Mouse (Mus musculus) urinary bladder, postnatal 25 days (tissue): ENCODE measurements around the gene Wars.

Experiments used
- DNase-seq: peaks from one replicate; pipeline ENCODE4 v3.0.0; 2022; ENCODE audit warnings: low spot score

Wars gene

DNA sequence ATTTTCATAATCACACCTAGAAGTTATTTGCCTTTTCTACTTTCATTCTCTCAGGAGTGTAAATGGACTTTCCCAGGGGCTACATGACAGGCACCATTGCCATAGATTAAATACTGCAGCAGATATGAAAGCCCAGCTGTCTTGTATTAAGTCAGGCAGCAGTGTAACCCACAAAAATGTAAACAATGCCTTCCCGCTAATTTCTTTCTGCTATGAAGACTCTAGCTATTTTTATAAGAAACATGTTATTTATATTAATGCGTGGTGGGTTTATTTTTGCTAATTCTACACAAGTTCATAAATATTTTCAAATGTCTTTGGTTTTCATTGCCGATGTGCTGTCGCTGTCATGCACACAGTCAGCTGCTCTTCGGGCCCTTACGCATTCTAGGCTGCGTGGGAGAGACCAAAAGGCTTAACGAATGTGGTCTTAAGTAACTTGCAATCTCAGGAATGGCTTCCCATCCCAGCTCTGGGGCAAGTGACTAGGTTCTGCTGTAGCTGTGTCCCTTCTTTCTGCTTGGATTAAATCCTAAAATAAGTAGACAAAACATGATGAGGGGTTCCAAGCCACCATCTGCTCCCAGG, 16.0 kb upstream of the Wars start:
- DNase-seq, result no peak

DNA sequence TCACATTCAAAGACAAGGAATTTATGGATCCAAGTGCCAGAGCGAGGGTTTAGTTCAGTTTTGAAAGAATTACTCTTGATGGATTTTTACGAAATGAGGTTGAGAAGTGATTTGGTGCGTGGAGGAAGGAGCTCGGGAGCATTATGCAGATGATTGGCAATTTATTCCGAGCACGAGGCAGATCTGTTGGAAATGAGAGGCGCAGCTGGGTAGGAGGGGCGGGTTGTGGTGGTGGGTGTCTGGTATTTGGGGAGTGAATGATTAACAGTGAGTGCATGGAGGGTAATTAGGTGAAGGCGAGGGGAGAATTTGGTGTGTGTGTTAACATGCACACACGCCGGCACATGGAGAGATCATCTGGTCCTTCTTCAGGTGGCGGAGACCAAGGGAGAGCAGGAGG, 12.4 kb upstream of the Wars start:
- DNase-seq, result no peak

DNA sequence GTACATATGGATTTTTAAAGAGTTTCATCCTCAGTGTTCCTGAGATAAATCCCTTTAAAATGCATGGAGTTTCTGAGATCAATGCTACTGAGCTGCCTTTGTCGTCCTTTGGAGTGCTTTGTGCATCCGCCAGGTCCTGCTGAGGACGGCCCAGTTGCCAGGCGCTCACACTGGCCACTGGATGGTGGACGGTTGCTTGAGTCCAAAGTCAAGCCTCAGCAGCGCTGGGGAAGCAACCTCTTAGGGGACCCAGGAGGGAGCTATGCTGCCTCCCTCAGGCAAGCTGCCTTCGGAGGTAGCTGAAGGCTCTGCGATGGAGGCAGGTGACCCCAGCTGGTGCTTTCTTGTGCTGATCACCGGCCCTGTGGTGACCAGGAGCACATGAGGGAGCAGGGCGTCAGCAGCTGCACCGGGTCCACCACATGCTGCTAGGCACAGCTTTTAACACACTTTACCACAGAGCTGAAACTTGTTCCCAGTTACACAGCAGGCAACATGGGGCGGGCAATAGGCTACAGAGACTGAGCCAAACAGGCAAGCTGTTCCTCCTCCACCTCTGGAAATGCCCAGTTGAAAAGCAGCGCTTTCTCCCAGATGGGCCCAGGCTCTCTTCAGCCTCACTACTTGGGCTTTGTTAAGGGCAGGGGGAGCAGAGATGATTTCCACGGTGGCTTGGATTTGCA, 11.8 kb upstream of the Wars start:
- no peak for DNase-seq

- DNase-seq, result no peak
These were observed 10.3 kb upstream of the Wars start for GRCm38 (mm10) chr12:108904276-108904653.

- DNase-seq, result peak; percentile 22
These were observed 9.8 kb upstream of the Wars start for GRCm38 (mm10) chr12:108903600-108904275.

DNA sequence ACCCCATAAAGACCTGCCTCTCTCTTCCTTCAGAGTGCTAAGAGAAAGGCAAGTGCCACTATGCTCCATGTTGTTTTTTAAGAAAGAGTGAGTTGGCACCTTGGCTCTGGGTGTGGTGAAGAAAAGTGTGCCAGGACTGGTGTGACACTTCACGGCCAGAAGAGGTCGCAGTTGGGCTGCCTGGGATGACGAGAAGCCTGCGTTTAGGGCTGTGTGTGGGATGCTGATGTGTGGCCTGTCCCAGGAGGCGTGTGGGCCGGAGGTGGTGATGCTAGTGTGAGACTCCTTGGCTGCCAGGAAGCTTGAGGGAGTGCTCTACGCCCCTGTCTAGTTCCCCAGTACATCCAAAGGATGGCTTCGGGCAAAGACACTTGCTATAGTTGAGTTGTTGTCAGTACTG, 9.0 kb upstream of the Wars start:
- peak; percentile 35 for DNase-seq

- no peak for DNase-seq
These were observed 7.4 kb upstream of the Wars start for GRCm38 (mm10) chr12:108901346-108901745.

- DNase-seq, result no peak
These were observed 2.0 kb upstream of the Wars start for GRCm38 (mm10) chr12:108896006-108896405.

DNA sequence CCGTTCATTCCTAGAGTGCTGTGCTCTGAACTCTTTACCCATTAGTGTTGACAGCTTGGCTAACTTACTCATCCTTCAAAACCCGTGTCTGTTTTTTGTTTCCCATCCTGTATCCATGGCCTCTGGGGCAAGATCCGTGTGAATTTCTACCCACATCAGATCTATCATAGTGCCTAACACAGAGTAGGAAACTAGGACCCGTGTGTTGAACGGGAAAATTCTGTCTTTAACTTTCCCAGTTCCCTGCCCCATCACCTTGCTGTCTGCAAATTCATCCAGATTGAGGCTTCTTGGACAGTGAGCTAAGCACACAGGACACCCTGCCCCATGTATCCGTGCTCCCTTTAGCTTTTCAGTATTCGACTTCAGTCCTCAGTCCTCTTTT, 450 bp upstream of the Wars start:
- DNase-seq, result no peak

DNA sequence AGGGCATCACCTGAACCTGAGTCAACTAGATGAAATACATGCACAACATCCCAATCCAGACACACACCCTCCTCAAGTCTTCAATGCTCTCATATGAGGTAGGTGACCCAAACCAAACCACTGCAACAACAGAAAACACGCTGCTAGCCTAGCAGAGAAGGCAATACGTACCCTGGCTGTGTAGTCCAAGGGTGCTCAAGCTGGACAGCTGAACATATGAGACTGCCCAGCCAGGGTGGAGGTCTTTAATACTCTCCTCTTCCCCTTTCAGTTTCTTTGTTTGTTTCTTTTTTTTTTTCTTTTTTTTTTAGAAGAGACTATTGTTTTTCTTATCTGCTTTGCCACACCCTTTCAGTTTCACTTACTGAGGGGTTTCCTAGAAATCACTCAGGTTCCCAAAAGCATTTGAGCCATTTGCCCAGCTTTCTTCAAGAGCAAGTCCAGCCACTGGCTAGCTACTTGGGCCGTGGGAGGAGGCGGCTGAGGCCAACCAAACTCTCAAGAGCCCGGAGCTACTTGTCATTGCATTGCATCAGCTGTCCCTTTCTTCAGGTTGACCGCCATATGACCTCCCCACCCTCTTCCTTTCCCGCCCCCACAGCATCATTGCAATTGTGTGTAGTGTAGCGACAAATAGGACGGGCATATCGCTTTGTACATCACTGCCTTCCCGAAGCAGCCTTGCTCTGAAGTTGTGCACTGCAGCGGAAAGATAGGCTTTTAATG, 822 bp downstream of the Wars start, which contains the start of gene Wdr25:
Gene Wdr25 (plus strand): TSS at position 643 of the 726 bp plus-strand sequence.
- DNase-seq, result no peak

DNA sequence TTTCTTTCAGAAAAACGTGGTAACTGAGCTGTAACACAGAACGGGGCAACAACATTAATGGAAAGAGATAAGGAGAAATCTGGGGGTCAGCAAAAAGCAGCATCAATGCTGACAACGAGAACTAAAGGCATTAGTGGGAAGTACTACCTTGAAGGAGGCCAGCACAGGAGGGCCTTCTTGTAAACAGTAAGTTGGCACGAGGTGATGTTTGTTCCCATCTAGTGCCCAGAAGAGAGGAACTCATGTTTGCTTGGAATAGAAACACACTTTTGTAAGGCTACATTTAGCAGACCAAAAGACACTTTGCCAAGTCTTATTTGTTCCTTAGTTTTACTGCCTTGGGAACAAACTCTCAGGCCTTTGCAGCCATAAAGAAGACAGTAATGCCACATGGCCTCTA, 5.3 kb downstream of the Wars start:
- DNase-seq, result no peak

GRCm38 (mm10) chr12:108887077-108887476, 6.9 kb downstream of the Wars start:
- no peak for DNase-seq

- no peak for DNase-seq
These were observed 8.1 kb downstream of the Wars start for GRCm38 (mm10) chr12:108885906-108886305.

DNA sequence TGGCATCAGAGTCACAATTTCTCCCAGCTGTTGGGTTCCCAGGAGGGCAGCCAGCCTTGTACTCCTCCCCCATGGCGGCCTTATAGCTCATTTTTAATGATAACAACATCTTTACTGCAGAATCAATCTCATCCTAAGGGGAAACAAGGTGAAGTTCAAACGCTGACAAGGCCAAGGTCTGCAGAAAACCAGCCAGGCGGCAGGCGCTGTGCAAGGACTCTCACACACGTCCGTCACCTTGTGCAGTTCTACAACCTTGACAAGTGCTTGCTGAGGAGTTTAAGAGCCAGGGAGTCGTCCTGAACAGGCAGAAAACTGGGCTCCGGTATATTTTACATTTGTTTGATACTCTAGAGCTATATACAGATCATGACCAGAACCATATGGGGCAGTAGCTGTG, 11.2 kb downstream of the Wars start:
- no peak for DNase-seq

DNA sequence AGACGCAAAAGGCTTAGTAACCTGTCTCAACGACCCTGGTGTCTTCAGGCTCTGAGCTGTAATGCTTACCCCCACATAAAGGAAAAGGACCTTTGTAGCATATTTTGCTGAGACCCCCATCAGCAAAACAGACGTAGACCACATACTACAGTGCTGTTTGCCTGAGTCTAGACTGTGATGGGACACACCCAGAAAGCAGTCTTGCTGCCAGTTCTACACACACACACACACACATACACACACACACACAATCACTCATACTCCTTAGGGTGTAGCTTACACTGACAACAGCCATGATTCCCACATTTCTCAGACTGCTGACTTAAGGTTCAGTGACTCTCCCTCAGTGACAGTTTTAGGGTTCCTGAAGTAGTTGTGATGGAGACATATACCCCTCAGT, 12.8 kb downstream of the Wars start:
- no peak for DNase-seq

- DNase-seq, result no peak
These were observed 13.4 kb downstream of the Wars start for GRCm38 (mm10) chr12:108880606-108881005.

GRCm38 (mm10) chr12:108879138-108879537, 14.8 kb downstream of the Wars start:
- no peak for DNase-seq

DNA sequence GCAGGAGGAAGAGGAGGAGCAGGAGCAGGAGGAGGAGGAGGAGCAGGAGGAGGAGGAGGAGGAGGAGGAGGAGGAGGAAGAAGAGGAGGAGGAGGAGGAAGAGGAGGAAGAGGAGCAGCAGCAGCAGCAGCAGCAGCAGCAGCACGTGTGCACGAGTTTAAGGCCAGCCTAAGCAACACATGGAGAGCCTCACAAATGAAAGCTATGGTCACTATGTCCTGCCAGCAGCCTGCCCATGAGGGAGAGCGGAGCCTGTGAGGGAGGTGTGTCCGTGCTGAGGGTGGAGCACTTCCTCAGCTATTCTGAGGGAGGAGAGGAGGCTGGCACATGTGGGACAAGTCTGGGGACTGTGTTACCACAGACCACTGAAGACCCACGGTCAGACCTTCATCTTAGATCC, 20.9 kb downstream of the Wars start:
- DNase-seq, result no peak

- no peak for DNase-seq
These were observed 24.4 kb downstream of the Wars start for GRCm38 (mm10) chr12:108869575-108869974.

GRCm38 (mm10) chr12:108865007-108865494, 28.9 kb downstream of the Wars start:
- DNase-seq, result no peak

- DNase-seq, result no peak
These were observed 35.5 kb downstream of the Wars start for GRCm38 (mm10) chr12:108858486-108858885.

- no peak for DNase-seq
These were observed 36.3 kb downstream of the Wars start for GRCm38 (mm10) chr12:108857589-108858184.
